Mouse (Mus musculus): Measurements from ENCODE around the gene 1700001C19Rik.

Gene 1700001C19Rik

DNA sequence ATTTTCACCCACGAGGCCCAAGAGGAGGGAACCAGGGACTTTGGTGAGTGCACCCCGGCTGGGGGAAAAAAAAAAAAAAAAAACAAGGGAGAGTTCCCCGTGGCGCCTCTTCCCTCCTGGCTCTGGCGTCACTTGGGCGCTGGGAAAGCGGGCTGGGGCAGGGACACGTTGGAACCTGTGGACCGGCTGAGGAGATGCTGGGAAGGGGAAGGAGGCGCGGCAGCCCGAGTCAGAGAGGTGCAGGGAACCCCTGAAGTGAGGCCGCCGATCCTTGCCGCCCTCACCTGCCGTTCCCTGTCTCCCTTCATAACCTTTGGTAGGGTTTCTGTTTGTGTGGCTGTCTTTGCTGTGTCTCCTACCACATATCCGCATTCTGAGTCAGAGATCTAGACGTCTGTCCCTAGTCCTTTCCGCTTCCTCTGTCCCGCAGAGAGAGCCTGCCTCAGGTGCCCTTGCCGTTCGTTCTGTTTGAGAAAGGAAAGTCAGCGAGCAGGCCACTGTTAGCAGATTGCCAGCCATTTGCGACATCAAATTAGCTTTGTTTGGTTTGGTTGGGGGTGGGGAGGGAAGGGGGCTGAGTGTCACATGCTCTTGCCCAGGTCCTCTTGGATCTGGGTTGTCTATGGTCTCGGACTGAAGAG is at the start of gene 1700001C19Rik:
TSS of gene 1700001C19Rik (minus strand) at position 470 of the 641 bp plus-strand sequence.
- no peak for DNase-seq (ENCODE audit: low spot score in 2 of 2)

DNA sequence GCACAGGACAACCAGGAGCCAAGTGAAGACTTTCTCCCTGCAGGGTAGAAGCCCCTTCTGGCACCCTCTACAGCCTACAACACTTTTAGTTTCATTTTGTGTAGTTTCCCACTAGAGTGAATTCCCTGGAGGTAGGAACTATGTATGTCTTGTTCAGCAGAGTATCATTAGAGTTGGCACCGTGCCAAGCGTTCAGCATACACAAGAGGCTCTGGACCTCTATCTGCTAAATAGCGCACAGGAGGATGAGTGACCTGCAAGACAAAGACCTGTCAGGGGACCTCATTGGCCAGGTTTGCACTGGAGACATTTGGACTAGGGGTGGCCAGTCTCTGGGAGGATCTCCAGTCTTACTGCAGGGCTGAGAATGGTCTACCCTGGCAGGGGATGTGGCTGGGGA is 48.6 kb upstream of the 1700001C19Rik start:
- peak; percentile 23 to 62 for DNase-seq (ENCODE audit: low spot score in 2 of 2)

DNA sequence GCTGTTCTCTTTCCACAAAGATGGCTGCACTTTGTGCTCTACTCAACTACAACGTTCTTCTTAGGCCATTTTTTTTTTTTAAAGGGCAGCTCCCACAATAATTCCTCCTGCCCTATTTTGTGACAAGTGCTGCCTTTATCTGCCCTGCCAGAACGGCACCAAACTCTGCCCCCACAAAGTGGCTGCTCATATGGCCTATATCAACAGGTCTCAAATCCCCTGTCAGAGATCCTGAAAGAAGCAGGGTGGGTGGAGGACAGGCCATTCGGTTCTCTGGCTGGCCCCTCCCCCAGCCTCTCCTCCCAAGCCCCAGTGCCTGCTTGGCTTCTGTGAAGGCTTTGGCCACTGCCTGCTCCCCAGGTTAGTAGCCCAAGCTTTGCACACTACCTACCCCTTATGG is 47.8 kb upstream of the 1700001C19Rik start:
- peak in 1 of 2 experiments; percentile 46 for DNase-seq (ENCODE audit: low spot score in 2 of 2)

DNA sequence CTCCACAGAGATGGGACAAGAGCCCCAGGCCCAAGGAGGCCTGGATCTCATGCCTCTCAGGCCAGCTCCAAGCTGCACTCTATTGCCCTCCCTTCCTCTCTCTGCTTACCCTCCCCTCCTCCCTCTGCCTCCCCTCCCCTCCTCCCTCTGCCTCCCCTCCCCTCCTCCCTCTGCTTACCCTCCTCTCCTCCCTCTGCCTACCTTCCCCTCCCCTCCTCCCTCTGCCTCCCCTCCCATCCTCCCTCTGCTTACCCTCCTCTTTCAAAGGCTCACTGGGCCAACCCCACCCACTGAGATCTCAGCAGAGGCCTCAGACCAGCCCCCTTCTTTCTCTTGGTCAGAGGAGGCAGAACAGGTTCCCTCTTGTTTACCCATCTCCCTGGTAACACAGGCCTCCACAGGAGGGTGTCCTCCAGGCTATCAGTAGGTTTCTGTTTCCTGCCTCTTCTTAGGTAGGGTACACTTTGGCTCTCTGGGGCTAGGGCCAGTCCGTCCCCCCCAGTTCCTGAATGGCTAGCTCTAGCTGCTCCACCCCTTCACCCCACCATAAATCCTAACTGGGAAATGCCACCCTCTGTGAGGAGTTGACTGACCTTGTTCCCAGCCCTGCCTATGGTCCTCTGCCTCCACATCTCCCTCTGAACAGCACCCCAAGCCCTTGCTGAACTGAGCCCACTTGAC is 47.2 kb upstream of the 1700001C19Rik start:
- no peak for DNase-seq (ENCODE audit: low spot score in 2 of 2)

DNA sequence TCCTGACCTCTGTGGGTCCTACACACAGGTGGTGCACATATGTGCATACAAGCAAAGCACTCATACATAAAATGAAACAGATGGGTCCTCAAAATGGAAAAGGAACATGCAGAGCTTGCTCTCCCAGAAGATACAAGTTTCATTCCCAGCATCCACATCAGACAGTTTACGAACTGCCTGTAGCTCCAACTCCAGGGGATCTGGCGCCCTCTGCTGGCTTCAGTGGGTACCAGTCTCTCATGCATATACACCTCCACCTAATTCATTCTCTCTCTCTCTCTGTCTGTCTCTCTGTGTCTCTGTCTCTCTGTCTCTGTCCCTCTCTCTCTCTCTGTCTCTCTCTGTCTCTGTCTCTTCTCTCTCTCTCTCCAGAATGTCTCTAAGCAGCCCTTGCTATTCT is 45.2 kb upstream of the 1700001C19Rik start:
- peak; percentile 66 to 87 for DNase-seq (ENCODE audit: low spot score in 2 of 2)

DNA sequence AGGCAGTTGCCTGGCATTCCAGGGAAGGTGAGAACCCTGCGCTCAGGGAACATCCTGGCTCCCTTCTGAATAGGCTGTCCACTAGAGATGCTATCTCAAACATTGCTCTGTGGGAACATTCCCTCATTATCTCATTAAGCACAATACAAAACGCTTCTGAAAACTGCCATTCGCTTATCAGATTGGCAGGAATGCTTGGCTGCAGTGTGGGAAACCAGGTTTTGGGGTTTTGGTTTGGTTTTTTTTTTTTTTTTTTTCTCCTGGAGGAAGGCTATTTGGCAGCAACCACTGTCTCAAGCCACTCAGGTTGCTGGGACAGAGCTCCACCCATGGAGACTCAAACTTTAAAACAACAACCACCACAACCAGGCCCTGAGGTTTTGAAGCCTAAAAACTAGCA is 42.7 kb upstream of the 1700001C19Rik start:
- DNase-seq (ENCODE audit: low spot score in 2 of 2), result no peak

DNA sequence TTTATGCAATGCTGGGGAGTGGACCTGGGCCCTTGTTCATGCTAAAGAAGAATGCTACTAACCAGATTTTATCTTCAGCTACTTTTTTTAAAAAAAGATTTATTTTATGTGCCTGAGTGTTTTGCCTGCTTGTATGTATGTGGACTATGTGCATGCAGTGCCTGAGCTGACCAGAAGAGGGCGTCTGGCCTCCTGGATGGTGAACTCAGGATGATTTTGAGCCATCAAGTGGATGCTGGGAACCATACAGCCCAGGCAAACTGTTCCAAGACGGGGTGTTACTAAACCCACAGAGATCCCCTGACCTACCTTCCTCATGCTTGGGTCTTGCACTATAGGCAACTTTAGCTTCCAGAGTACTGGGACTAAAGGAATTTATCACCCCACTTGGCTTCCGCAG is 38.5 kb upstream of the 1700001C19Rik start:
- DNase-seq (ENCODE audit: low spot score in 2 of 2), result peak; percentile 32 to 70

DNA sequence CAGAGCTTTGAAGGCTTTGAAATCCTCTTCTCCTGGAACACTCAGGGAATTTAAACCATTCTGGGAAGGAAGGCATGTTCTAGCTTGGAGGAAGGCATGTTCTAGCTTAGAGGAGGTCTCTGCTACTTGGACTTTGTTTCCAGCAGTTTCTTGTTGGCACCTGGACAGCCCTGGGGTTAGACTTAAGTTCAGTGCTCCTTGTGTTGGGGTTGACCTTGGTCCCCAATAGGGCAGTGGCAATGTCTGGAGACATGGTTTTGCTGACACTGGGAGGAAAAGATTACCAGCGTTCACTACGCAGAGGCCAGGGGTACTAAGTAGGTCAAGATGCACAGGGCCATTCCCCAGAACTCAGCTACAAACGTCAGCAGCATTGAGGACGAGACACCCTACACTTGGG is 38.0 kb upstream of the 1700001C19Rik start:
- no peak for DNase-seq (ENCODE audit: low spot score in 2 of 2)

DNA sequence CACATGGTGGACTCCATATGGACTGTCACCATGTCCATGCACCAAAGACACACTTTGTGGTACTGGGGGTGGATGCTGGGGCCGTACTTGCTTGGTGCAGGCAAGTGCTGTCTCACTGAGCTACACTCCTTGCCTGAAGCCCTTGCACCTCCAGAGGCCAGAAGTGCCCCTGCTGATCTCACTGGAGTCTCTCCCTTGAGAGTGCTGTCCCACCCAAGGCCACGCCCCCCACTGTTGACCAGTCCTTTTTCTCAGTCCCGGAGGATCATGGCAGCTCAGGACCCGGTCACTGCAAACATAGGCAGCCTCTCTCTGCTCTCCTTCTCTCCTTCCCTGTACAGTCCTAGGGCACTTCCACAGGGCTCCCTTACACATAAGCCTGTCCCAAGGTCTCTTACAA is 37.1 kb upstream of the 1700001C19Rik start:
- DNase-seq (ENCODE audit: low spot score in 2 of 2), result no peak

DNA sequence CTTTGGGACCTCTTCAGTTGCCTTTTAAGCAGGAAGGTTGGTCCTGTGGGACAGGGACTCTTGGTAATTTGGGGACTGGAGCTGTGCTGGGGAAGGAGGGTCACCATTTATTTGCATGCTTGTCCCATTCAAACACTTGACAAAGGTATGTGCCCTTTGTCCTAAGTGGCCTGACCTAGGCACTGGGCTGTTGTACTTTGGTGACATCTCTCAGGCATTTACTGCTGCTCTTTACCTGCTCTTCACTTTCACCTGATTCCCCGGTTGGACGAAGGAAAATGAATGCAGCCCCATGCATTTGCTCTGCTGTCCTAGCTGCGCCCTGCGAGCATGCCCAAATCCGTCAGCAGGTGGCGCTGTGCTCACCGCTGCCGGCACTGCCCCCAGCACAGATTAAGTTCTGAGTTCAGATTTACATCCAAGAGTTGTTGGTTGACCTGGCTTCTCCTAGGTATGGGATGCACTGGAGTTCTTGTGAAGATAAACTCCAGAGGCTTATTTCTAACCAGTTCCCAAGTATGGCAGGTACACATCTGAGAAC is 36.3 kb upstream of the 1700001C19Rik start:
- DNase-seq (ENCODE audit: low spot score in 2 of 2), result peak; percentile 61 to 80

DNA sequence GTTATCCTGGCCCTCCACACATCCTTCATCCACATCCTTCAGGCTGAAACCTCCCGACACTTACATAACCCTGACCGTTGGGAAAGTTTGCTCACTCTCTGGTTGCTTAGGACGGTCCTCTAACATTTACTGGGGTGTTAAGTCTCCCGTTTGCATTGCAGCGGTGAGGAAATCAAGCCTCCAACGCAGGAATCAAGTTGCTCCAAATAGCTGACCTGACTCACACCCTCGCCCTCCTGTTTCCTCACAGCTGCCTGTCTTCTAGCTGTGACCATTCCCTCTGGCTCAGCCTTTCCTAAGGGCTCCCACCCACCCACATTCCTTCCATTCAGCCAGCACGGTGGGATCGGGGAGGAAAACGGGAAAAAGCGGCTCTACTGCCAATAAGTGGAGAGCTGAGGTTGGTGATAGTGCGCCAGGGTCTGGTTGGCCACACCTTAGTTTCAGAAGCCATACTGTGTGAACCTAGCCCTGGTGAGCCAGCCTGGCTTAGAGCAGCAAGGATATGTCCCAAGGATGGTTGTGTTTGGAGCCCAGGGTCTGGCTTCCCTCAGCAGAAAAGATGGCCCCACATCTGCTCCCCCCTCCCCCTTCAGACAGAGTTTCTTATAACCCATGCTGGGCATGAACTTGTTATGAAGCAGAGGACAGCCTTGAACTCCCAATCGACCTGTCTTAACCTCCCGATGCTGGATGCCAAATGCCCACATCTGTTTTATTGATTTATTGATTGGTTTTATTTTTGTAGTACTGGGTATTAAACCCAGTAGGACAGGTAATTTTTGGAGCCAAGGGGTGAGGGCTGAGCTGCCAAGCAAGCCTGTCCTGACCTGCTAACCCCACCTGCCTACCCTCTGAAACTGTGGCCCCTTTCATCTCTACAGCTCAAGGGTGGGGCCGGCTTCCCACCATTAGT is 35.5 kb upstream of the 1700001C19Rik start:
- DNase-seq (ENCODE audit: low spot score in 2 of 2), result no peak

DNA sequence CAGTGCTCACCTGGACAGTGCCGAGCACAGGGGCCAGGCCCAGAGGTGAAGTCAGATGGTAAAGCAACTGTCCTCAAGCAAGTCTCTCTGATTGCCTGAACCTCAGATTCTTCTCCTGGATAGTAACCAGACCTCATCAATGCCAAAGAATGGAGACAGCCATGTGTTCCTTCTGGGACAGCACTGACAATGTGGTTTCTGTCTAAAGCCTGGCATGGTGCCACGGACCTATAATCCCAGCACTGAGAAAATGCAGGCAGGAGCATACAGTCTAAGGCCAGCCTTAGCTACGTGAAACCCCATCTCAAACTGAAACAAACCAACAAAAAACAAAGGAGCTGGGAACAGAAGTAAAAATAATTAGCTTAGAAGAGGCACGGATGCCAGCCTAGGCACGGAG is 33.5 kb upstream of the 1700001C19Rik start:
- DNase-seq (ENCODE audit: low spot score in 2 of 2), result no peak

DNA sequence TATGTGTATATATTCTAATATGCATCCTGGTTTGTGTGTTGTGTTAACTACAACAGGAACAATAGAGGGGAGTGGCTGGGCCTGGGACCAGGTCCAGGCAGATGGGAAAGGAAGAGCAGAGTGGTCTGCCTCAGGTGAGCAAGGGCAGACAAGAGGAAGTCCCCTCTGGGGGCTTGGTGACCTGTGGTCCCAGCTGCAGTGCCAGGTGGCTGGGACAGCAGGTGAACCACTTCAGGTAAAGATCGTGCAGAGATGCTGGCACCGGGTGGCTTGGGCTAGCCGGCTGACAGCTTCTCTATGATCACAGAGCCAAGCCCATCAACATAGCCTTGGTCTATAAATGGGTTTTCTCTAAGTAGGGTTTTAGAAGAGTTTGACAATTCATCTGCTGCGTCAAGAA is 32.9 kb upstream of the 1700001C19Rik start:
- DNase-seq (ENCODE audit: low spot score in 2 of 2), result no peak

DNA sequence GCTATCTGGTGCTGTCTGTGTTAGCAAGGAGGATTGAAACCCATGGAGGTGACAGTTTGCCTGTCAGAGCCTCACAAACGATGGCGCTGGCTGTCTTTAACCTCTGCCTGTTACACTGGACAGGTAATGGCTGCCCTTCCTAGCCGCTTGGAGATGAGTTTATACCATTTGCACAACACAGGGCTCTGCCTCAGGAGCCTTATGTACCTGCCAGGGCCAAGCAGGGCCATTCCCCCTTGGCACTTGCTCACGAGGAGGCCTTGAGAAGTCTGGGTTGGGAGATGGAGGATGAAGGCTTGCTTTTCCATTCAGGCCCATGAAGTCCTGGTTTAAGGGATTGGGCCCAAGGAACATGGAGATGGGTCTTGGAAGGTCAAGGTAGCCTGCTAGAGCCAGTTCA is 32.5 kb upstream of the 1700001C19Rik start:
- no peak for DNase-seq (ENCODE audit: low spot score in 2 of 2)

DNA sequence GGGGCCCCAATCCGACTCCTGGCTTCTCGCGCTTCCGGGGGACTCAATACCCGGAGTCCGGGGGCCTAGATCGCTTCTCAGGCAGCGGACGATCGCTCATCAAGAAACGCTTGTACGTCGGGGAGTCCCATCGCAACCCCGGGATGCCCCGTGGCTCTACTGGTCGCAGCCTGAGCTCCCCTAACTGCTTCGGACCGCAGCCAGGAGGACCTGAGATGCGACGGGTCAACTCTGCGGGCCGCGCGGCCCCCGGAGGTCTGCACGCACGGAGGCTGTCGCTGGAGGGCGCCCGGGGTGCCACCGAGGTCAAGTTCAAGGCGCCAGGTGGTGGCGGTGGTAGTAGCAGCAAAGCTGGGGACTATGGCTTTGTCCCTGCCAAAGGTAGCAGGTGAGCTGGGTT is 31.3 kb upstream of the 1700001C19Rik start:
- peak; percentile 19 to 54 for DNase-seq (ENCODE audit: low spot score in 2 of 2)

DNA sequence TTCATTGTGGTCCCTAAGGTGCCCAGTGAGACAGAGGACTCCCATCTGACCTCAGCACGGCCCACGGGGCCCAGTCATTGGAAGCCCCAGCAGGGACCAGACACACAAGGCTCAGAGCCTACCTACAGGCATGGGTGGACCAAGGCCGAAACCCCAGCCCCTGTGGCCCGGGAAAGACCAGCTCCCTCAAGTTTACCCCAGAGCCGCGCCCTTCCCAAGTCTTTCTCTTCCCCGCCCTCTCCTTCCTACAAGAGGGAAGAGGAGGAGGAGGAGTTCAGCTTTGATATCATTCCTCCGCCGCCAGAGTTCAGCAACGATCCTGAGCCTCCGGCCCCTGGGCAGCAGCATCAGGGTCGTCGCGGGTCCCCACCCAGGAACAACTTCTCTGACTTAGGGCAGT is 30.9 kb upstream of the 1700001C19Rik start:
- DNase-seq (ENCODE audit: low spot score in 2 of 2), result no peak

DNA sequence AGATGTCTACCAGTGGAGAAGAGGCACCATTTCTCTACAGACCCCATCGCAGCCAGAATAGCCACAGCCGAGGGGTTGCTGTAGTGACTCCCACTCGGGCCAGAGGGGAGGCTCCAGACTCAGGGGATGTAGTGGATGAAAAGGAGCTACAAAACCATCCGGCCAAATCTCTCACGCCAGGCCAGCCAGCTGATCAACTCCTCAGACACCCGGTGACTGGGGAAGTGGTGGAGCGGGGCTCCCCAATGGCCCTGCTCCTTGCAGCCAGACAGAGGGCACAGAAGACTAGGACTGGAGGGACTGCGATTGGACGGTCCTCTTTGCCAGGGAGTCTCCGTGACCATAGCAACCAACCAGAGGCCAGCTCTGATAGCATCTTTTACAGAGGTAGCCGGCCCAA is 30.5 kb upstream of the 1700001C19Rik start:
- DNase-seq (ENCODE audit: low spot score in 2 of 2), result no peak

DNA sequence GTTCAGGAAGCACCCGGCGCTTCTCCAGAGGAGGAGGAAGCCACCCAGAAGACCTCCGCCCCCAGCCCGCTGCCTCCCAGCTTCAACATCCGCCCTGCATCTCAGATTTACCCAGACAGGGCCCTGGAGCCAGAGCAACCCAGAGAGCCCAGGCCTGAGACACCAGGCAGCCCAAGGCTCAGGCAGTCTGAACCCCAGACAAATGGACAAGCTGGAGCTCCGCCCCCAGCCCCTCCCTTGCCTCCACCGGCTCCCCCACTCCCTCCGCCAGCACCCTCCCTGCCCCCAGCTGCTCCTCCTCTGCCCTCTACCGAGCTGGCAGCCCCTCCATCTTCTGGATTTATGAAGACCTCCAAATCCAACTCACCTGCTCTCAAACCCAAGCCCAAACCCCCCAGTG is 29.1 kb upstream of the 1700001C19Rik start:
- DNase-seq (ENCODE audit: low spot score in 2 of 2), result no peak

DNA sequence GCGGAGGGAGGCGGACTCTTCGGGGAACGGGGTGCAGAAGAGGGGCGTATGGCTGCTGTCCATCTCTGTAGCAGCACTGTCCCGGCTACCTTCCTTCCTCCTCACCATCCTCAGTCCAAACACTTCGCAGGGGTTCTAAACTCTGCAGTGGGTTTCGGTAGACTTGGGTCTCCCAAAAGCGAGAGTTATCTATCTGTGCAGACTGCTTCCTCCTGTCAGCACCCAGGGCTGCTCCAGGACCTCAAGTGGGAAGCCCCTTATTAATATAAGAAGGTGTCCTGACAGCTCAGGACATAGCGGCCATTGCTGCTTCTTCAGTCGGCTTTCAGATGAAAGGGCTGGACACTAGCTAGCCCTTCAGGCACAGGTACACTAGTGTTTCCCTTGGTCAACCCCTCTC is 27.8 kb upstream of the 1700001C19Rik start:
- no peak for DNase-seq (ENCODE audit: low spot score in 2 of 2)

DNA sequence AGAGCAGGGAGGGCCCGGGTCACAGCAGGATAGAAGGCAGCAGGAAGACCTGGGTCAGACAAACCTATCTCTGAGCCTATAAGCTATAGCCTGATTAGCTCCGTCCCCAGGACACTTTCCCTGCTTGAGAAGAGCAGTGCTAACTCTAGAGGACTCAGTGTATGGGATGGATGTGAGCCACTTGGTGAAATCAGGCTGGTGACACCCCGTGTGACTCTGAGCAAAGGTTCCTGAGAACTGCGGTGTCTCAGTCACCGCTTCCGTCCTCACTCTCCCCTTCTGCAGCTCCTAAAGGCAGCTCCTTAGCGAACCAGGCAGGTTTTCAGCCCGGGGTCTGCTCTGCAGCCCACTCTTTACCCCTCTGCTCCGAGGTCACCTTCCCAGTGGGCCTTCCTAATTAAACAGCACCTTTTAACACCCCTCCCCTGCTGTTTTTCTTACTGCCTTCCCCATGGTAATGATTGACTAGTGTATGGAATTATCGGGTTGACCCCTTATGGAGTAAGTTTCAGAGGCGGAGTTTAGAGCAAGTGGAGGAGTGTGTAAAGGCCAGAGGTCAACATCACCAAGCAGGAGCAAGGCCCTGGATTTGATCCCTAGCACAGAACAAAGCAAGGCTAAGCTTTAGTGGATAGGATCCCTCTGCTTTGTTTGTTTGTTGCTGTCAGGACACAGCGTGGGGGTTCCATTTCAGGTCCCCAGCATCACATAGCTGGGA is 27.2 kb upstream of the 1700001C19Rik start:
- DNase-seq (ENCODE audit: low spot score in 2 of 2), result no peak

DNA sequence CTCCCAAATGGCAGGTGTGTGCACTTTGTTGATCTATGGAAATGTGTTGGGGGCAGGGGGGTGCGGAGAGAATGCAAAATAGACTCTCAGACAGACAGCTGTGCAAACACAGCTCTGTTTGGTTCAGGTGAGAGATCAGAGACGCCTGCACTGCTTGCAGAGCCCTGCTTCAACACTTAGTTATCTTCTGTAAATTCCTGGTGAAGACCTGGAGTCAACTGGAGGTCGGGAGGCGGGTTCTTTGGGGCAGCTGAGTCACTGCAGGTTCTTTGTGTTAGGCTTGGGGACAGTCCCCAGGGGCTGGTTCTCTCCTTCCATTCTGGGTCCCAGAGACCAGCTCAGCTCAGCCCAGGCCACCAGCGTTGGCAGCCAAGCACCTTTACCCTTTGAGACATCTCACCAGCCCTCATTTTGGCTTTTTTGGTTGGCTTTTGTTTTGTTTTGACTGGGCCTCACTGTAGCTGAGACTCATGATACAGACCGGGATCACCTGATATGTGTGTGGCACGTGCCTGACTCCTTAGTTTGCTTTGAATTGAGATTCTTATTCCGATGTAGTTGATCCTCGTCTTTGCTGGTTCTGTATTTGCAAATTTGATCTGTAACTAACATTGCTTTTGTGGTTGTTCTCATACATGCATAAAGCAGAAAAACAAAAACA is 25.7 kb upstream of the 1700001C19Rik start:
- DNase-seq (ENCODE audit: low spot score in 2 of 2), result no peak

Data from spleen, postnatal 10 days (tissue).